Mouse (Mus musculus): ENCODE results near the gene Calhm6. TPM values are rescaled to one million over a fixed set of nuclear protein-coding genes. Genes with fewer than 3 reads are reported as not detected.
A peak's percentile ranks its signal among the peaks of the same experiment; 100 is the strongest.

Gene Calhm6
- total RNA-seq, 4 experiments from 2014 or later, result 0.59 to 1.1 (median 0.74) TPM

DNA sequence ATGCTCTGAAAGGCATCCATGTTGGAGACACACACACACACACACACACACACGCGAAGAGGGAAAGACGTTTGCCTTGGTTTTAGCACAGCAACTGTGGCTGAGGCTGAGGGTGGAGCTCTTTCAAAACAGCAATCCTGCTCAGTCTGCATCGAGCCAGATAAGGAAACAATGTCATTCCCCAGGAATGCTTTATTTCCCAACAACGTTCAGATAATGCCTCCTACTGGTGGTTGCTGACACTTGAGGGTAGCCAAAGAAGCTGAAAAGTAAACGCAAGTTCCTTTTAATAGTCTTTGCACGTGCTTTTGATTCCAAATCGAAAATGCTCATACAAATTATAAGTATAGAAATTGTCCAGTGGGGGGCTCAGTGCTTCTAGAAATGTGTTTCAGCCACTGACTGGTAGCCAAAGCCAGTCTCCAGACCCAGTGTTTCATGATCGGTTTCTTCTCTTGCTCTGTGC, 31.3 kb downstream of the Calhm6 start, which contains the start of gene Calhm5:
Calhm5 (minus strand) TSS at position 102 of the 466 bp plus-strand sequence.
- DNase-seq, result peak; percentile 16

DNA sequence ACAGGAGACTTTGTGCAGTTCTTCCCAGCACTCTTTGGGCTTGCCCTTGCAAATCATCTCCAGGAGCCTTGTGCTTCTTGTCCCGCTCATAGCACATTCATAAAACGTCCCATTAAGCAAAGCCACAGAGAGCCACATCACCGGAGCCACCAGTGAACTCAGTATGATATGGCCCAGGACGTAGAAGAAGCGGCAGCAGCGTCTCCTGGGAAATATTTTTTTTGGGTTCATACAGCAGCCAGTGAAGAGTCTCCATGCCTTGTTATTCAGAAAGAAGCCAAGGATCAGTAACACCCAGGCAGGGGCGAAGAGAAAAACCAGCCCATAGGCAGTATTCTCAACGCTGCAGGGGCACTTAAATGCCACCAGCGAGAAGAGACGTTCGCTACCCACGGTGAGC, 31.8 kb downstream of the Calhm6 start:
- DNase-seq, result no peak

- no peak for DNase-seq
These were observed 32.6 kb downstream of the Calhm6 start for GRCm38 (mm10) chr10:34095147-34095546.

DNA sequence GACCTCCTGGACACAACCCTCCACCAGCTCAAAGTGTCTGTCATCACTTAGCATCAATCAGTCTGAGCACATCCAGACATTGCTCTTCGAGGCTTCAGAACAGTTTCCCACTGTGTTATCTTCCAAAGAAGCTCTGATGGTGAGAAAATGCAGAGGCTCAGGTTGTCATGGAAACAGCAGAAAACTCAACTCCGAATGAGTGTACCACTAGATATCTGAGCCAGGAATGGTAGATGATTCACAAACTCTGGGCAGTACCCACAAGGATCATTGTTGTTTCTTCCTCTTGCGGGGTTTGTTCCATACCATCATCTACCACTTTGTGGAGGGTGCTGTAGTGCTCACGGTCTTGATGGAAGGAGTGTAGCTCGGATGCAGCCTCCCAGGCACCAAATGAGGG, 35.9 kb downstream of the Calhm6 start:
- no peak for DNase-seq

GRCm38 (mm10) chr10:34090481-34090880, 37.3 kb downstream of the Calhm6 start:
- no peak for DNase-seq

GRCm38 (mm10) chr10:34089517-34089916, 38.3 kb downstream of the Calhm6 start:
- no peak for DNase-seq

GRCm38 (mm10) chr10:34088515-34088914, 39.3 kb downstream of the Calhm6 start:
- DNase-seq, result no peak

GRCm38 (mm10) chr10:34086514-34086913, 41.3 kb downstream of the Calhm6 start:
- DNase-seq, result no peak

Other genes with a start within 250 kb of the Calhm6 start
- under 1 TPM; 0.15 to 0.84 (median 0.40) TPM for gene Rsph4a, start 222.9 kb downstream of the Calhm6 start, total RNA-seq (2022)
- 10 to 100 TPM; 17.3 to 26.7 (median 20.7) TPM for gene Zup1, start 176.7 kb downstream of the Calhm6 start, total RNA-seq (2022)
- gene Rwdd1, start 108.4 kb downstream of the Calhm6 start, total RNA-seq (2022), result 100 to 1,000 TPM in 2 of 4 experiments, 10 to 100 TPM in 2; 96.3 to 117 (median 103) TPM
- not detected for gene Trappc3l, start 90.4 kb downstream of the Calhm6 start, total RNA-seq (2022)
- gene Calhm4, start 83.7 kb downstream of the Calhm6 start, total RNA-seq (2022), result not detected
- gene Calhm5, start 31.5 kb downstream of the Calhm6 start, total RNA-seq (2022), result under 1 TPM; 0.22 to 0.54 (median 0.28) TPM
- gene Dse, start 79.7 kb upstream of the Calhm6 start, total RNA-seq (2022), result 10 to 100 TPM; 11.0 to 15.5 (median 11.8) TPM
- 10 to 100 TPM; 65.5 to 80.9 (median 76.2) TPM for gene Tspyl1, start 154.2 kb upstream of the Calhm6 start, total RNA-seq (2022)
- gene Tspyl4, start 169.5 kb upstream of the Calhm6 start, total RNA-seq (2022), result 10 to 100 TPM; 20.5 to 34.6 (median 26.4) TPM

Data from adrenal gland, adult 8-10 months (tissue).